Mouse (Mus musculus): ENCODE measurements around the gene Thsd7a.

DNA sequence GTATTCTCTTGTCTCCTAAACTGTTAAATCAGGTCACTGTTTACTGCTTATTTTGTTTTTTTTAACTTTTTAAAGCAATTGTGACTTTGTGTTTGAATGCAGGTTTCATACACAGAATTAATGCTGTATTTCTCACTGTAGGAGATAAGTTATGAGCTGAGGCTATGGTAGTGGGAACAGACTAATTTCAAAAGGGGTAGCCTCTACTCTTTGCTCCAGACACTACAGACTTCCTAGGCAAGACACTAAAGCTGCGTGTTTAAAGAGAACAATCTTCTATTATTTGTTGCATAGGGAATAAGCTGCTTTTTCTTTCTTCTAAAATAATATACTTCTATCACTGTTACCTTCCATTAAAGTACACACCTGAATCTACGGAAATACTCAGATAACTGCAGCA lies 368.5 kb downstream of the Thsd7a start:
- TF ChIP-seq CTCF (IDR thresholded peaks at IDR 0.05; ENCODE audit: low read depth, low read length) = no peak
- TF ChIP-seq POLR2A (IDR thresholded peaks at IDR 0.05; ENCODE audit: extremely low read depth, insufficient read depth, low read length) = no peak
